Mouse (Mus musculus) yolk sac, embryonic 10.5 days (tissue): ENCODE results near the gene Maneal.

Source experiments
- DNase-seq: peaks from one replicate; pipeline ENCODE4 v3.0.0-alpha.2; 2017; ENCODE audit warnings: low spot score

Maneal gene

DNA sequence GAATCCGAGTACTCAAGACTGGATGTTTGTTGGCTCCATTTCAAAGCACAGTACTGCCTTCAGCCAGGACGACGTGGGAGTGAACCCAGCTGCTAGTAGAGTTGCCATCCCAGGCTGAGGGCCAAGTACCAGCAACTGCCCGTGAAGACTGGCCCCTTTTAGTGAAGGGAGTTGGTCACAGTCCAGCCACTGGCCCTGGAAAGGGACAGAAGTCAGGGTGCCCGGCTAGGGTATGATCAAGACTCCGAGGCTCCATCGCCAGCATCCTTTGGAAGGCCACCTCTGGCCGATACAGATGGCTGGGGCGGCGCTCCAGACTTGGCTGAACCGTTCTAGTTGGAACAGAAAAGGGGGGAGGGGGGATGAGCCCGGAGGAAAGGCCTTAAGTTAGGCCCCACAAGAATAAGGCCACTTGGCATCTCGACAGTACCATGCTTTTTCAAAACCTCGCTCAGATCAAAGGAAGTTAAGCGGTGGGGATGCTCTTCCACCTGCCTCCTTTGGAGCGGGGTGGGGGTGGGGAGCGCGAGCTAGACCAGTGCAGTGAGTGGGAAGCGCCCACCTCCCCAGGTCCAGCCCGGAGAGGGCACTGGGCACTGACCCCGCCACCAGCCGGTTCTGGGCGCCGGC lies 12.2 kb downstream of the Maneal start:
- DNase-seq = no peak

DNA sequence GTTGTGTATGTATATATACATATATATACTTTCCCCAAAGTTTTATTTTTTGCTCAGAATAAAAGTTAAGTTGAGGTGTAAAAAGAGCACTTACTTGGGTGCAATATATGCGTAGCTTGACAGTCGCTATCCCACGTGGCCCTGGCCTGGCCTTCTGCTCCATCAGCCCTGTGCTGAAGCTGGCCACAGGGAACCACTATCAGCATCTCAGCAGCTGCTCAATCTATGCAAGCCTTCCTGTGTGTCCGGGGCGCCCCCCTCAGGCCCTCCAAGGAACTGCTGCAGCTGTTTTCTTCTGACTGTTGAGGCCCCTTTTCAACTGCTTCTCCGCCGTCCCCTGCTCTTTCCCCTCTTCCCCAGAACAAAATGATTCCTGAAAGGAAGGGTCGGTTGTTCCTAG lies 14.4 kb downstream of the Maneal start:
- DNase-seq = peak; percentile 50

DNA sequence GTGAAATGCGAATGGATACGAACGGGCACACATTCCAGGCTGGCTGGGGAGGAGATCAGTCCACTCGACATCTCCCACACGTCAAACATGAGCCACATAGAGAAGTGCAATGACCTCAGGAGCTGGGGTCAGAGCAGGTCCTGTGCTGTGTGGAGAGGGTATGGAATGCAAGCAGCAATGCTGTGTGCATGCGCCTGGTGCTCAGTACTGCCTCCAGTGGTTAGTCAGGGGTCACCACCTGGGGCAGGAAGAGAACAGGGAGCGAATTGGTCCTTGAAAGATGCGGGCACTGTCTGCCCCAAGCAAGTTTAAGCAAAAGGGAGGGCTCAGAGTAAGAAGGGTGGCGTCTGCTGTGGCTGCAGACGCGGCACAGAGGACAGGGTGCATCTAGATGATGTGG lies 18.5 kb downstream of the Maneal start:
- DNase-seq = peak; percentile 27

DNA sequence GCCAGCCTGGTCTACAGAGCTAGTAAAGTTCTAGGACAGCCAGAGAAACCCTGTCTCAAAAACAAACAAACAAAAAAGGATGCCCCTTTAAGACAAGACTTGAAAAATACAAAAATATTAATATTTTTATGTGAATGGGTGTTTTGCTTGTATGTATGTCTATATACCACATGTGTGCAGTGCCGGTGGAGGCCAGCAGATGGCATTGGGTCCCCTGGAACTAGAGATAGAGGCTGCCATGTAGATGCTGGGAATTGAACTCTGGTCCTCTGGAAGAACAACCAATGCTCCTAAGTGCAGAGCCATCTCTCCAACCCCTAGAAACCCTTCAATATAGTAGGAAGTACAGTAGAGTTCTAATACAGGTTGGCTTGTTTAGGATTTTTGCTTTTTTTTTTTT lies 21.0 kb downstream of the Maneal start:
- DNase-seq = no peak

DNA sequence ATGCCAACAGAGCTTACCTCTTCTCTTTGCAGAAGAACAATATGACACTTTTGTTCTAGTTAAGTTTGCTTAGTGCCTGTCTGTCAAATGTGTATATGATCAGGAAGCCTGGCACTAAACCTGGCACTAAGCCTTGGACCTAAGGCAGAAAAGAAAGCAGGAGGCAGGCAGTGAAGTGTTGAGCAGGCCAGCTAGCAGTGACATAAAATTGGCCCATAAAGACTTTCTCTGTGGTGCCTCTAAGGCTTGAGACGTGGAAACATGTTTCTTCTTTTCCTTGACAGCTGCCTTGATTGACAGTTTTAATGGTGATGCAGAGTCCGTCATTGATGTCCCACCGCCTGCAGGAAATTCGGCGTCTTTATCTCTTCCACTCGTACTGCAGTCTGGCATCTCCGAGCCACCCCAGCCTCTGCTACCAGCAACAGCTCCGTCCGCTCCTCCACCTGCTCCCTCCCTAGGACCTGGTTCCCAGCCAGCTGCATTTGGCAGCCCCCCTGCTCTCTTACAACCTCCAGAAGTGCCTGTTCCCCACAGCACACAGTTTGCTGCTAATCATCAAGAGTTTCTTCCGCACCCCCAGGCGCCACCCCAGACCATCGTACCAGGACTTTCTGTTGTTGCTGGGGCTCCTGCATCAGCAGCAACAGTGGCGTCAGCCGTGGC lies 23.8 kb downstream of the Maneal start:
- no peak for DNase-seq

DNA sequence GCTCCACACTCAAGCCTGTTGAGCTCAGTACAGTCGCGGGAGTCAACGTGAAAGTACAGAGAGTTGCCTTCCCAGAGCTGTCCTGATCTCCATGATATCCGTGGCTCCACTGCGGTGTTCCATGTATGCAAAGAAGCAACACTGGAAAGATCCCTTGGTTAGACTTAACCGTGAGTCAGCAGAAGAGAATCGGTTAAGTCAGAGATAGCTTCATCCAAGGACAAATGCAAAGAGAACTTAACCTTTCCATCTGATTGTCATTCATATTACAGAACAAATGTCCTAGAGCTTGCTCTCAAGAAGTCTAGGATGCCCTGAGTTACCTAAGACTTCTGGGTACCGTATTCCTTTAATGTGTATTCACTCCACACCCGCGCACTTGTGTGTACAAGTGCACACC lies 29.2 kb downstream of the Maneal start:
- no peak for DNase-seq

DNA sequence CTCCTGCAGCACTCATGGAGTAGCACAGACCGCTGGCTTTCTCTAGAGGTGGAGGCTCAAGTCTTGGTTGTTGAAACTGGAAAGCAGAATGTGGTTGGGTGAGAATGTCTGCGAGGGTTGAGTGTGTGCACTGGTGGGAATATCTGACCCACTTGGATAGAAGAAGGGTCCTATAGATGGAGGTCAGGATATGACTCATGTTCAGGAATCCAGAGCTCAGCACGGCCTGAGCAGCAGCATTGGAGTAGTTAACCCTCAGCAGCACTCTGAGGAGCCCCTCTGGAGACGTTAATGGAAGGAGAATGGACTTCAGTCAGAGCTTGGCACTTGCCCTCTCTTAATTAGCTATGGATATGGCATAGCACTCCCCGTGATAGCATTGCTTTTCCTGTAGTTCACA lies 32.3 kb downstream of the Maneal start:
- no peak for DNase-seq

DNA sequence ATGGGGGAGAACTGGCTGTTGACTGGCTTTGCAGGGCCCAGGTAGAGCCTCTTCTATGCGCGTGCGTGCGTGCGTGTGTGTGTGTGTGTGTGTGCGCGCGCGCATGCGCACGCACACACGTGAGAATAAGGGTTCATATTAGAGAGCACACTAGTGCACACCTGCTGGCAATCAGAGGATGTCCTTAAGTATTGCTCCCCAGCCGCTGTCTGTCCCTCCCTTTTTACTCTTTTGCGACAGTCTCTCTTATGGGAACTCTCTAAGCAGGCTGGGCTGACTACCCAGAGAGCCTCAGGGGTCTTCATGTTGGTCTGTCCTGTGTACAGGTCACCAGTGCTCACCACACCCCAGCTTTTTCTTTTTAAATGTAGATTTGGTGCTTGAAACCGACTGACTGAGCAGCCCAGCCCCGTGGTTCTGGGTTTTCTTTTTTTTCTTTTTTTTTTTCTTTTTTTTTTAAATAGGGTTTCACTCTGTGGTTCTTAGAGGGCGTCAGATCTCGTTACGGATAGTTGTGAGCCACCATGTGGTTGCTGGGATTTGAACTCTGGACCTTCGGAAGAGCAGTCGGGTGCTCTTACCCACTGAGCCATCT lies 36.5 kb downstream of the Maneal start:
- DNase-seq = no peak

DNA sequence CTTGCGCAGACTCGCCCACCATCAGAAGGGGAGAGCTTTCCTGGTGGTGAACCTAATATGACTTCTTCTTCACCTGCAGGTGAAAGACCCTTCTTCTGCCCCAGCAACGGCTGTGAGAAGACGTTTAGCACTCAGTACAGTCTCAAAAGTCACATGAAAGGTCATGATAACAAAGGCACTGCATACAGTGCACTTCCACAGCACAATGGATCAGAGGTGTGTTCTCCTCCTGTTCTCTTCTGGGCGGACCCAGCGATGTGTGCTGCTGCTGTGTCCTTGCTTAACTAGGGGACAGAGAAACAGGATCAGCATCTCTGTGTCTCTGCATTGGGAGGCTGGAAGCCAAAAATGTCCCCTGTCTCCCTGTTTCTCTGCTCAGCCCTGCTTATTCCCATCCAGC lies 37.0 kb downstream of the Maneal start:
- DNase-seq = no peak

DNA sequence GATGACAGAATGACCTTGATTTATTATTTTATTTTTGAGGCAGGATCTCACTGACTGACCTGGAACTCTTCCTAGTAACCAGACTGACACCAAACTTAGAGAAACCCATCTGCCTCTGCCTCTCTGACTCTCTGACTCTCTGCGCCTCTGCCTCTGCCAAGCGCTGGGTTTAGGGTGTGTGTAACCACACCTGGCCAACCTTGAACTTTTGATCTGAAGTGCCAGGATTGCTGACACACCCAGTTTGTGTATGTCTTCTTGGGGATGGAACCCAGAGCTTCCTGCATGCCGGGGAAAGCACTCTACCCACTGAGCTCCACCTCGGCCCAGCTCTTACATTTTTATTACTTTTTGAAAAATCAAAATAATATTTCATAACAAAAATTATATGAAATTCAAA lies 43.1 kb downstream of the Maneal start:
- DNase-seq = no peak

DNA sequence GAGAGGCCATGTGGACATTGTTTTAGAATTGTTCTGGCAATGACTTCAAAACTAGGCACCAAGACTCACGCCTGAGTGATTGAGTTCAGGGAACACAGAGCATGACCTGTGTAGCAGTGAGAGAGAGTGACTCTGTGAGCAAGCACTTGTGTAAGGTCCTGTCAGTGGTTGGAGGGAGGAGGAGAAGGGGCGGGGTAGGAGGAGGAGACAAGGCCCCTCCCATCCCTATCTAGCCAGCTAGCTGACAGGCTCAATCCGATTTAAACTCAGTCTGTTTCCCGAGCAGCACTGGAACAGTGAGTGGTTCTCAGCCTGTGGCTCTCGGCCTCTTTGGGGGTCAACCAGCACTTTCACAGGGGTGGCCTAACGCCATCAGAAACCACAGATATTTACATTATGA lies 44.2 kb downstream of the Maneal start:
- peak; percentile 82 for DNase-seq

DNA sequence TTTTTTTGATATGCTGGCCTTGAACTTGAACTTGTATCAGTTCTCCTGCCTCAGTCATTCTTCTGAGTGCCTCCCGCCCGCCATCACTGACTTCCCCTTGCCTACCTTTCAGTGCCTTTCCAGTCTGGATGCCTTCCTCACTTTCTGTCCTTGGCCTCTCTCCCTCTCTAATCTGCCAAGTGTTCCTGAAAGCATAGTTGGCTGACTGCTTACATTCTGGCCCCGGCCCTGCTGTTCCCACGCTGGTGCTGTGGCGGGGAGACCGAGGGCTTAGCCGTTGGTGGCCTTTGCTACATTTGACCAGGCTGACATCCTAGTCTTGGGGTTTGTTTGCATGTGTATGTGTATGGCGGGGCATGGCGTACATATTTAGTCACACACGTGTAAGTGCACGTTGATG lies 46.1 kb downstream of the Maneal start:
- DNase-seq = no peak

DNA sequence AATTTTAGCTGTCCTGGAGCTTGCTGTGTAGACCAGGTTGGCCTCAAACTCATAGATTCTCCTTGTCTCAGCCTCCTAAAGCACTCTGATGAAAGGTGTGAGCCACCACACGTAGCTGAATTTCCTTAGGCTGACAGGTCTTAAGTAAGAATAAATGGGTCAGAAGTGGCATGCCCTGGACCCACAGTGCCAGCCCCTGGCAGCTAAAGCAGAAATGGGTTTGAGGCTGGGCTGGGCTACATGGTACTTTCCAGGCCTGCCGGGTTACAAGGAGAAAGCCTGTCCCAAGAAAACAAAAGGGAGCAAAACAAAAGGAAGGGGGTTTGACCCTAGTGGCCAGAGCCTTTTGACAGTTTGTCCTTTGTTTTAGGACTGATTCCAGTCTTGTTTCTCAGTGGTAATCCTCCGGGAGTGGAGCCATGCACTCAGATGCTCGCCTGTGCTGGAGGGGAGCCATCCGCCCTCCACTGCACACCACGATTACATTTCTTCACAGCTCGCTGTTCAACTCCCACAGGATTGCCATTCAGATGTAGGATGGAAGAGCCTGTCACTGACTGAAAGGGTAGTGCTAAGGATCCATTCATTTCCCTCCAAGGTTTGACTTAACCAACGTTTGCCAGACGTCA lies 50.5 kb downstream of the Maneal start:
- no peak for DNase-seq

DNA sequence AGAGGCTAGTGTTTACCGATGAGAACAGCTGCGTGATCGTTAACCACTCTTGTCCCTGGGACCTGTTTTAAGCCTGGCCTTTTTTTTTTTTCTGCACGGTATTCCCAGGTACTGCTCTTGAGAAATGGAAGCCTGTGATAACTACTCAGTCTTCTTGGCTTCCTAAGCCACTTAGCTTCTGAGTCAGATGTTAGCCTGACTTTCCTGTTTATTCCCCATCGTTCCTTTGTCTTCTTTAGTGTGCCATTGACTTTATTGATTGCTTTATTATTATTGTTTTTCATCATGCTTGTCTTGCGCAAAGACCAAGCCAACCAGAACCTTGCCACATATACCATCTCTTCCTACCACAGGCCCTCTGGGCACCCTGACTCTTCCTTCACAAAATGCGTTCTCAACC lies 51.9 kb downstream of the Maneal start:
- no peak for DNase-seq

DNA sequence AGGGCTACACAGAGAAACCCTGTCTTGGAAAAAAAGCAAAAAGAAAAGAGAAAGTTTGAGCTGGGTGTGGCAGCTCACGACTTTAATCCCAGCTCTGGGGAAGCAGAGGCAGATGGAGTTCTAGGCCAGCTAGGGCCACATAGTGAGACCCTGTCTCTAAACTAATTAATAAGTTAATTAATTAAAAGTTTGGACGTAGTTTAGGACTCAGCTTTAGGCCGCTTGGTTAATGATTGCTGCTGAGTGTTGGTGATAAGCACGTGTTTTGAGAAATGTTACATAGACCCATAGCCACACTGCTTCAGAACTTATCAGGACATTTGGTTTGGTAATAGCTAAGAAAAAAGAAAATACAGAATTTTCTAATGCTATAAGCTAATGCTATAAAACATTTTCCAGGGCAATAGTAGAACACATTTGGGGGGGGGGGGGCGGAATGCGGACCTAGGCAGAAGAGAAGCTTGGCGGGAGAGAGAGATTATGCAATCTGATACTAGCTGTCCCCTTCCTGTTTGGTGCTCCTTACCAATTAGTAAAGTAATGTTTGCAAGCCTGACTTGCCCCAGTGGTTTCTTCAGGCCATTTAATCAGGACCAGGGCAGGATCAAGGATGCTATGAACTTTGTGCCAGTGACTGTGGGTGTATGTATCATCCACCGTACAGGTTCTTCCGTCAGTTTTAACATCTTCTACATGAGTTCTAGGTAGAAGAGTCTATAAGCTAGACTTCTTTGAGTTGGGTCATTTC lies 52.7 kb downstream of the Maneal start:
- DNase-seq = peak; percentile 45

DNA sequence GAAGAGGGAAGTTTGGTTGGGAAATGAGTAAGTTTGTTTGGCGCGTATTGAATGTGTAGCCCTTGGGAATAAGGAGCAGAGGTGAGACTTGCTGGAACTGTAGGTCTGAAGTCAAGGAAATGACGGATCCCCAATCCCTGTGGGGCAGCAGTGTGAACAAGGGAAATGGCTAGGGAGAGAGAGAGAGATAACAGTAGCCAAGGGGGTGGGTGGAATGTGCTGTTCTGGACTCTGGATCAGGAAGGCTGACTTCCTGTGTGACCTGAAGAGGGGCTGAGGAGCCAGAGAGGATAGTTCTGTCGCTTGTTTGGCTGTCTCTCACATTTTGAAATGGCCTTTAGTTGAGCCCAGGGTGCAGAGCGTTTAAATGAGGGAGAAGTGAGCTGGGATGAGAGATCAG lies 53.5 kb downstream of the Maneal start:
- peak; percentile 44 for DNase-seq
